Mouse (Mus musculus) stomach, embryonic 16.5 days (tissue): ENCODE measurements around the gene Aldoc. TPM values are rescaled to one million over a fixed set of nuclear protein-coding genes. Genes with fewer than 3 reads are reported as not detected.
"Not testable (repeated sequence)": the region's sequence is repeated elsewhere in the genome, so short reads cannot be mapped to it uniquely, and the experiment has no call there.

Experiments
- ATAC-seq: fragments of 200-750 bp; cut with Nextera tagmentation; 2 replicates; pipeline ENCODE4 v1.8.0; 2017; ENCODE audit warnings: moderate number of reproducible peaks, moderate TSS enrichment; ENCODE audit not compliant: insufficient read depth, low FRiP score
- H3K27ac ChIP-seq: fragments of 300-500 bp; sonication (generic); 2 replicates; pipeline ENCODE4 v1.5.1; 2014; ENCODE audit warnings: low read length
- H3K27me3 ChIP-seq: fragments of 300-500 bp; sonication (generic); 2 replicates; pipeline ENCODE4 v1.6.1; 2014; ENCODE audit warnings: low read length, control low read depth, mixed read lengths; ENCODE audit not compliant: control insufficient read depth, insufficient read depth
- H3K36me3 ChIP-seq: fragments of 300-500 bp; sonication (generic); 2 replicates; pipeline ENCODE4 v1.6.1; 2014; ENCODE audit warnings: low read length; ENCODE audit not compliant: control insufficient read depth, insufficient read depth
- H3K4me1 ChIP-seq: fragments of 300-500 bp; sonication (generic); 2 replicates; pipeline ENCODE4 v1.6.1; 2014; ENCODE audit warnings: low read length, control low read depth, mixed read lengths; ENCODE audit not compliant: control insufficient read depth, insufficient read depth
- H3K4me2 ChIP-seq: fragments of 300-500 bp; sonication (generic); 2 replicates; pipeline ENCODE4 v1.6.1; 2014; ENCODE audit warnings: low read depth, low read length, mixed read lengths
- H3K4me3 ChIP-seq: fragments of 300-500 bp; sonication (generic); replicated peaks from 2 replicates; pipeline ENCODE4 v1.5.1; 2014; ENCODE audit warnings: mild to moderate bottlenecking, low read length
- H3K9ac ChIP-seq: fragments of 300-500 bp; sonication (generic); 2 replicates; pipeline ENCODE4 v1.6.1; 2014; ENCODE audit warnings: low read length
- H3K9me3 ChIP-seq: fragments of 300-500 bp; sonication (generic); replicated peaks from 2 replicates; pipeline ENCODE4 v1.6.1; 2016; ENCODE audit warnings: low read length, control low read depth; ENCODE audit not compliant: control insufficient read depth
- WGBS: fragments of 180-500 bp; shearing (Covaris S2); extraction: QIAGEN DNeasy Blood & Tissue Kit; methylation state at CpG from one replicate; pipeline ENCODE4 v1.1.7; 2014; 5-methylcytosine and 5-hydroxymethylcytosine counted together
- polyA plus RNA-seq: library from polyadenylated mRNA; unstranded; fragments of >200 nt; fragmentation: Nextera tagmentation; extraction: Ambion mirVana; gene quantifications from 2 replicates; pipeline ENCODE4 v1.2.1, GENCODE M21; 2015

Aldoc gene
- polyA plus RNA-seq: 25.6 and 37.3 TPM in 2 replicates

GRCm38 (mm10) chr11:78322860-78323259 lies at the start of gene Aldoc:
Gene Aldoc (plus strand): TSS chr11:78322968.
- Histone ChIP-seq H3K9me3 (no peaks in the 10 kb centered on the region), H3K4me2 (peak within 1 kb of the TSS; percentile 43), H3K9ac (peak within 1 kb of the TSS; percentile 40; the same call in 1 of the 2 replicates), H3K4me1 (peaks cover 13% of the 10 kb centered on the region; the same call in 1 of the 2 replicates), H3K36me3 (peaks cover 15% of the 10 kb centered on the region; the same call in 1 of the 2 replicates), H3K4me3 (peak within 1 kb of the TSS; percentile 26), H3K27ac (peak within 1 kb of the TSS; percentile 74), H3K27me3 (no peaks in the 10 kb centered on the region)
- 6% methylated on average over 15 of the region's 15 CpGs for WGBS
- ATAC-seq: peak; percentile 97

GRCm38 (mm10) chr11:78275596-78275995 lies 47.2 kb upstream of the Aldoc start:
- no peaks in the 10 kb centered on the region for H3K9me3 ChIP-seq
- WGBS: 96% methylated on average over 1 of the region's 1 CpGs
- no peak overlapping the region for H3K27ac ChIP-seq
- H3K4me2 ChIP-seq: no peak overlapping the region
- H3K27me3 ChIP-seq: no peaks in the 10 kb centered on the region
- H3K9ac ChIP-seq: no peak overlapping the region
- H3K36me3 ChIP-seq: peaks cover 46% of the 10 kb centered on the region
- H3K4me3 ChIP-seq: no peak overlapping the region
- ATAC-seq: no peak
- H3K4me1 ChIP-seq: no peaks in the 10 kb centered on the region

GRCm38 (mm10) chr11:78276169-78276568 lies 46.6 kb upstream of the Aldoc start:
- H3K4me2 ChIP-seq, H3K4me3 ChIP-seq, H3K27ac ChIP-seq, H3K9ac ChIP-seq, ATAC-seq, H3K4me1 ChIP-seq, H3K27me3 ChIP-seq, H3K9me3 ChIP-seq: not testable (repeated sequence)
- 95% methylated on average over 4 of the region's 4 CpGs for WGBS
- peaks cover 43% of the 10 kb centered on the region for H3K36me3 ChIP-seq

- no peak overlapping the region for H3K4me3 ChIP-seq
- no peak overlapping the region for H3K27ac ChIP-seq
- 81% methylated on average over 7 of the region's 7 CpGs for WGBS
- H3K36me3 ChIP-seq: peaks cover 36% of the 10 kb centered on the region; the same call in 1 of the 2 replicates
- no peak overlapping the region for H3K4me2 ChIP-seq
- H3K4me1 ChIP-seq: no peaks in the 10 kb centered on the region
- no peak overlapping the region for H3K9ac ChIP-seq
- ATAC-seq: no peak
- H3K9me3 ChIP-seq: no peaks in the 10 kb centered on the region
- H3K27me3 ChIP-seq: no peaks in the 10 kb centered on the region
Measured at GRCm38 (mm10) chr11:78278853-78279252, 43.9 kb upstream of the Aldoc start.

- WGBS: 89% methylated on average over 4 of the region's 4 CpGs
- H3K36me3 ChIP-seq: peaks cover 30% of the 10 kb centered on the region
- no peak overlapping the region for H3K27ac ChIP-seq
- no peak overlapping the region for H3K9ac ChIP-seq
- no peak overlapping the region for H3K4me2 ChIP-seq
- H3K27me3 ChIP-seq: no peaks in the 10 kb centered on the region
- ATAC-seq: no peak
- H3K9me3 ChIP-seq: no peaks in the 10 kb centered on the region
- no peak overlapping the region for H3K4me3 ChIP-seq
- no peaks in the 10 kb centered on the region for H3K4me1 ChIP-seq
Measured at GRCm38 (mm10) chr11:78279586-78279985, 43.2 kb upstream of the Aldoc start.

GRCm38 (mm10) chr11:78289146-78289763 lies 33.5 kb upstream of the Aldoc start:
- no peak overlapping the region for H3K9ac ChIP-seq
- WGBS: 85% methylated on average over 7 of the region's 7 CpGs
- H3K4me3 ChIP-seq: no peak overlapping the region
- H3K9me3 ChIP-seq: no peaks in the 10 kb centered on the region
- H3K27me3 ChIP-seq: no peaks in the 10 kb centered on the region
- H3K27ac ChIP-seq: no peak overlapping the region
- ATAC-seq: no peak
- H3K4me1 ChIP-seq: no peaks in the 10 kb centered on the region
- H3K36me3 ChIP-seq: peaks cover 21% of the 10 kb centered on the region
- H3K4me2 ChIP-seq: no peak overlapping the region

GRCm38 (mm10) chr11:78290654-78291053 lies 32.1 kb upstream of the Aldoc start, which contains the start of gene BC030499:
Gene BC030499 (plus strand): TSS chr11:78290841.
- Histone ChIP-seq H3K4me2 (no peak within 1 kb of the TSS), H3K9me3 (no peaks in the 10 kb centered on the region), H3K27me3 (no peaks in the 10 kb centered on the region), H3K4me1 (no peaks in the 10 kb centered on the region), H3K9ac (no peak within 1 kb of the TSS), H3K36me3 (peaks cover 17% of the 10 kb centered on the region; the same call in 1 of the 2 replicates), H3K4me3 (no peak within 1 kb of the TSS), H3K27ac (no peak within 1 kb of the TSS)
- no peak for ATAC-seq
- WGBS: 91% methylated on average over 4 of the region's 4 CpGs

- H3K36me3 ChIP-seq: 0 out of 2 replicates have a peak, but pooled peaks cover 5% of the 10 kb centered on the region
- no peak overlapping the region for H3K9ac ChIP-seq
- ATAC-seq: no peak
- H3K4me2 ChIP-seq: no peak overlapping the region
- no peaks in the 10 kb centered on the region for H3K9me3 ChIP-seq
- WGBS: 89% methylated on average over 6 of the region's 6 CpGs
- no peak overlapping the region for H3K4me3 ChIP-seq
- H3K27ac ChIP-seq: no peak overlapping the region
- H3K4me1 ChIP-seq: no peaks in the 10 kb centered on the region
- H3K27me3 ChIP-seq: no peaks in the 10 kb centered on the region
Measured at GRCm38 (mm10) chr11:78294585-78294984, 28.2 kb upstream of the Aldoc start.

GRCm38 (mm10) chr11:78300917-78301316 lies 21.9 kb upstream of the Aldoc start:
- WGBS: 66% methylated on average over 7 of the region's 7 CpGs
- Histone ChIP-seq H3K27ac (peak overlapping the region; percentile 53; the same call in 1 of the 2 replicates), H3K36me3 (peaks cover 4% of the 10 kb centered on the region), H3K4me3 (peak overlapping the region; percentile 82), H3K9me3 (no peaks in the 10 kb centered on the region), H3K4me1 (0 out of 2 replicates have a peak, but pooled peaks cover 5% of the 10 kb centered on the region), H3K27me3 (no peaks in the 10 kb centered on the region), H3K4me2 (peak overlapping the region; percentile 79), H3K9ac (peak overlapping the region; percentile 82)
- ATAC-seq: no peak
